Mouse (Mus musculus) myocyte (in vitro differentiated cells): Measurements from ENCODE around the gene Myog.

Source experiments
- E2F4 ChIP-seq: IDR thresholded peaks from one replicate; pipeline ENCODE4 v1.6.1; 2011; ENCODE audit warnings: mild to moderate bottlenecking, control low read depth, moderate library complexity; ENCODE audit not compliant: insufficient read depth
- POLR2A ChIP-seq: IDR thresholded peaks from one replicate; pipeline ENCODE4 v1.6.1; 2011; ENCODE audit warnings: low read depth, mild to moderate bottlenecking, control low read depth, moderate library complexity; ENCODE audit not compliant: insufficient read length
- REST ChIP-seq: IDR thresholded peaks from one replicate; pipeline ENCODE4 v1.6.1; 2011; ENCODE audit warnings: mild to moderate bottlenecking, control low read depth, moderate library complexity; ENCODE audit not compliant: insufficient read depth, insufficient read length
- USF1 ChIP-seq: IDR thresholded peaks from one replicate; pipeline ENCODE4 v1.6.1; 2011; ENCODE audit warnings: low read depth, mild to moderate bottlenecking, control low read depth, moderate library complexity

DNA sequence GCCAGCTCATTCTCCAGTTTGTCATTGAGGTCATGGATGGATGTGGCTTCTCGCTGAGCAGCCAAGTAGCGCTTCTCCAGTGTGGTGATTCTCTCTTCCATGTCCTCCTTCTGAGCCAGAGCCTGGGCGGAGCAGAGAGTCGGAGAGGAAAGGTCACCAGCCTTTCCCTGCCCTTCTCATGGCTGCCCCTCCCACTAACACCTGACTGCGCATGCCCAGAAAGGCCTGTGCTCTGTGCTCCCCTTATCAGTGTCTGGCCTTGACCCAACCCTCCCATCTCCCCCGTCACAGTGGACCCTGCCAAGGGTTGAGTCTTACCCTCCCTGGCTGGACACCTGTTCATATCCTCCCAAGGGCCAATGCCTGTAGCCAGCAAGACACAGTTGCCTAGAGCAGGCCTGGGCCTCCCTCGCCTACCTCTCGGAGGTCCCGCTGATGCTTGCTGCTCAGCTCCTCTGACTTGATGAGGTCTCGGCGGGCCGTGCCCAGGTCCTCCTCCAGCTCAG lies 37.1 kb downstream of the Myog start:
- TF ChIP-seq USF1 (no peak), POLR2A (no peak), E2F4 (no peak), REST (no peak)
